Mouse (Mus musculus) layer of hippocampus, postnatal 14 days (tissue): ENCODE results near the gene Ercc6l2. TPM values are rescaled to one million over a fixed set of nuclear protein-coding genes. Genes with fewer than 3 reads are reported as not detected.
A peak's percentile ranks its signal among the peaks of the same experiment; 100 is the strongest.

Source experiments
- DNase-seq, 2 experiments: peaks; one replicate each; pipeline ENCODE4 v3.0.0; 2021 to 2022; ENCODE audit warnings: low spot score in 2 of 2, mixed read lengths in 1 of 2
- long read RNA-seq, 2 experiments: library from polyadenylated mRNA; stranded (forward); transcript quantifications; one replicate each; pipeline ENCODE4 v2.0.0; 2021
- total RNA-seq, 2 experiments: library from RNA; stranded (reverse); gene quantifications; 2 replicates each; pipeline ENCODE4 v1.2.3; 2021

Gene Ercc6l2
- 10 to 100 TPM; 17.1 to 17.5 TPM for total RNA-seq
- long read RNA-seq, experiment 1, partial matches to known transcripts: 0 of 5 reads
- long read RNA-seq, experiment 1, other reads (novel, unspliced or antisense): 5 of 5 reads
- long read RNA-seq, experiment 2, partial matches to known transcripts: 0 of 2 reads
- long read RNA-seq, experiment 2, other reads (novel, unspliced or antisense): 2 of 2 reads

DNA sequence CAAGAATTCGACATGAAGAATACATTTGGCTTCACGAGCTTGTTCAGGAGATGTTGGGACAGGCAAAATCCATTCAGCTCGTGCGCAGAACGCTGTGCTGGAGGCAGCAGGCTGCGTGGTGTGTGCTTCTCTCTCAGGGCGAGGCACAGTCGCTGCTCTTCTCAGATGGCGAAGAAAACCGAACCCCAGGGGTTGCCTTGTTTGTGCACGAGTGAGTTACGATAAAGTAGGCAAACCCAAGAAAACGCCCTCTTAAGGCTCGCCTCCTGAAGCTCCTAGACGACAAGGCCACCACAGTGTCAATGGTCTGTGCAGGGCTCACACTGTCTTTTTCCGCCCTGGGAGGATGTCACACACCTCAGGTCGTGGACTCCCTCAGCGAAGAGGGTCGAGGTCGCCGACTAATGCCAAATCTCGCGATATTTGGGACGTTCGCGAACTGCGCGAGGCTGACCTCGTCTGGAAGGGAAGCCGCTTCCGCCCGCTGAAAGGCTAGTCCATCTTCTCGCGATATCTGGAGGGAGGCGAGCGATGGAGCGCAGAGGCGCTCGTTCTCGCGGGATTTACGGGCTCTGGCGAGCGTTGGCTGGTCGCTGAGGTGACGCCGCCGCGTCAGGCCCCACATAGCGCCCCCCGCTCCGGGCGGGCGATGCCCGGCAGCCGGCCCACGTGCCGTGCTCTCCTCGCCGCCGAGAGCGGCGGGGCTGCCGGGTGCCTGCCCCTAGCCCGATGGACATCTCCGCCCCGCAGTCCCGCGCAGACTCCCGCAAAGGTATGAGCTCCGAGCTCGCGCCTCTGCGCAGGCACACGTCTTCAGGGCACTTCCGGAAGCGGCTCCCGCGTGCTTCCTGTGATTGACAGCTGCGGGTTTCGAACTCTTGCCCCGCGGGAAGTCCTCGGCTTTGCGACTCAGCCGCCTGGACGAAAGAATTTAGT is at the start of gene Ercc6l2:
TSS of gene Ercc6l2 (plus strand) at position 495 of the 936 bp plus-strand sequence.
- peak; percentile 98 to 99 for DNase-seq

DNA sequence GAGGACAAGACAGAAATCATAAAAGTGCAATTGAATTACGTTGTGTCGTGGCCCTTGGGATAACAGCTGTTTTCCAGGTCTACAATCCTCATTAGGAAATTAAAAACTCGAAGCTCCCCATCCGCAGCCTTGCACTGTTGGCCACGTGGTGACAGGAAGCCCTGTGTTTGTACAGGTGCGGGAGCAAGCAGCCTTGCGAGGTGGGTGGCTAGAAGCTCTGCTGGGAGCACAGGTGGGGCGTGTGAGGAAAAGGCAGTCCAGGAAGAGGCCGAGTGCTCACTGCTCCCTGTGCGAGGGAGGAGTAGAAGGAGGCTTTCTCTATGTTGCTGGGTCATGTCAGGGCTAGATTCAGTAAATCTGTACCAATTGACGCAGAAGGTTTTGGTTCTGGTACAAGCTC is 49.0 kb upstream of the Ercc6l2 start:
- no peak for DNase-seq

DNA sequence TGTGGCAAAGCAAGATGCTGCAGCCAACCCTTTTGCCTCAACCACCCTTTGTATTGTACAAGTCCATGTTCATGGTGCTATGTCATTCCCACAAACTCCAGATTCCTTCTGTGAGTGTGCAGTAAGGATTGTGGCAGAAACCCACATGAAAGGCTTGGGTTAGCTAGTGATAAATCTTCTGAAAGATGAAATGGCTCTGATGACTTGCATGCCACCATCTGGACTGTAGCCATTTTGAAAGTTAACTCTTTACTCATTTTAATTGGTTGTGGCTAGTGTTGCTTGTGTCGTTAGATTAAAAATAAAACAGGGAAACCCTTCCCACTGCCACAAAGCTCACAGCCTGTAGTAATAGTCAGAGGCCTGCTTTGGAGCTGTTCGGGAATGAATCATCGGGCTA is 44.0 kb upstream of the Ercc6l2 start:
- no peak for DNase-seq

DNA sequence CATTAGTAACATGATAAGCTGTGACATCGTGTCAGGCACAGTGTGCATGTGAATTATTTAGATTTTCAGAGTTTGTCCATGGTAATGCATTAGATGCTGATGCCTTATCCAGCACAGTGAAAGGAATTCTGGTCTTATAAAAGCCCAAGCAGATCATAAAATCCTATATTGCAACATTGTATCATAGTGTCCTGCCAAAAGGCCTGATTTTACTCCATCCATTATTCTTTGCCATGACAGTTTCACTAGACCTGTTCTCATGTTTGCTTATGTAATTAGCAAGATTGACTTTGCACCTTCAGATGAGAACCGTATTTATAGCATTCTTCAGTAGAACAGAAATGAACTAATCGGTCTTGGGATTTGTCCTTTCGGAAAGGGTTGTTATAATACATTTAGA is 36.1 kb upstream of the Ercc6l2 start:
- no peak for DNase-seq

DNA sequence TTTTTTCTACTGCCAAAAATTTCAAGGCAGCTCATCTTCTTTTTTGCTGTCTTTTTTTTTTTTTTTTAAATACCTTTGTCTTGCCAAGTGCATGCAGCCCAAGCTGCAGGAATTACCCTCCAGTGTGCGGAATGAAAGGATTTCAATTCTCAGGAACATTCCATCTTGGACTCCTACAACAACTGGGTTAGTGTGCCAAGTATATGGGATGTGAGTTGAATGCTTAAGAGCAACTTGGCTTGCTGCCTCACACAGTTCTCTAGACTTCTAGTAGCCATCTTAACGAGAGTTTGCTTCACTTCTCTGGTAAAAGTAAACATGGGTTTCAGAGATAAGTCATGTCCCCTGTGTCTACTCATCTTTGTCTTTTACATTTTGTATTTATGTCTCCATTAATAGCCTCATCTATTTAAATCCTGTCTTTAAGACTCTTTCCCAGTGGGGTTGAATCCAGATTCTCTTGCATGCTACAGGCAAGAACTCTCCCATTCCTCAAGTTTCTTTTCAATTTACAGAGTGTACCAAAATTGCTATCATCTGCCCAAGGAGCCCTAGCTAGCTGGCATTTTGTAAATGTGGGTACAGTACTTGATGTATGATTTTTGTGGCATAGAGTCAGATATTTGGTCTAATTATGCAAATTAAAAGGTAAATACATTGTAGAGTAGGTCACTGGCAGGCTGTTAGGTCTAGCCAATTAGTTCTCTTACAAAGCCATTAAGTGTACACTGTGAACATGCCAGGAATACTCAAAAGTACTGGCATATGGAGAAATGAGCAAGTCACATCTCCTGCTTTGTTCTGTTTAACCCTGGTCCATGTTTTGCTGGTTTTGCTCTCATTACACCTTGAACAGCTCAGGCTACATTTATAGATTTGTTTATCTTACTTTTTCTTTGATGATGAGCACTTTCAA is 35.4 kb upstream of the Ercc6l2 start:
- DNase-seq: peak; percentile 54 to 81

DNA sequence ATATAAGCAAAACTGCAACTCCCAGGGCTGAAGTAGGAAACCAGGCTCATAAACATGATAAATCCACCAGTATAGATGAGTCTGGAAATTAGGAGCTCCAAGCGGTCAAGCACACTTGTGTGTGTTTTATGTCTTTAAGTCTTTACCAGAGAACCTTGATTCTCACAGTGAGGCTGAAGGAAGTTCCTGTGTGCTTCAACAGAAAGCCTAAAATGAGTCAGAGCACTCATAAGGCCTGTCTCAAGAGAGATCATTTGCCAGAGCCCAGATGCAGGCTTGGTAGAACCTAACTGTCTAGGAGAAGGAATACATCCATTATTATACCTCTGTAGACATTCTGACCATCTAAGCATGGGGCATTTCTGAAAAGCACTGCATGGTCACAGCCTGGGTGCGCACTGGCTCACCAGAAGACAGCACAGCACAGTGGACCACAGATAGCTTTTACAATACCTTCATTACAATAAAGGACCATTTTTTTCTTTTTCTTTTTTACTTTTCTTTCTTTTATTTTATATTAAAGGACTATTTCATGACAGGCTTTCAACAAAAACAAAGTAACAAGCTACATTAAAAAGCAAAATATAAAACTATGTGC is 22.7 kb upstream of the Ercc6l2 start:
- no peak for DNase-seq

DNA sequence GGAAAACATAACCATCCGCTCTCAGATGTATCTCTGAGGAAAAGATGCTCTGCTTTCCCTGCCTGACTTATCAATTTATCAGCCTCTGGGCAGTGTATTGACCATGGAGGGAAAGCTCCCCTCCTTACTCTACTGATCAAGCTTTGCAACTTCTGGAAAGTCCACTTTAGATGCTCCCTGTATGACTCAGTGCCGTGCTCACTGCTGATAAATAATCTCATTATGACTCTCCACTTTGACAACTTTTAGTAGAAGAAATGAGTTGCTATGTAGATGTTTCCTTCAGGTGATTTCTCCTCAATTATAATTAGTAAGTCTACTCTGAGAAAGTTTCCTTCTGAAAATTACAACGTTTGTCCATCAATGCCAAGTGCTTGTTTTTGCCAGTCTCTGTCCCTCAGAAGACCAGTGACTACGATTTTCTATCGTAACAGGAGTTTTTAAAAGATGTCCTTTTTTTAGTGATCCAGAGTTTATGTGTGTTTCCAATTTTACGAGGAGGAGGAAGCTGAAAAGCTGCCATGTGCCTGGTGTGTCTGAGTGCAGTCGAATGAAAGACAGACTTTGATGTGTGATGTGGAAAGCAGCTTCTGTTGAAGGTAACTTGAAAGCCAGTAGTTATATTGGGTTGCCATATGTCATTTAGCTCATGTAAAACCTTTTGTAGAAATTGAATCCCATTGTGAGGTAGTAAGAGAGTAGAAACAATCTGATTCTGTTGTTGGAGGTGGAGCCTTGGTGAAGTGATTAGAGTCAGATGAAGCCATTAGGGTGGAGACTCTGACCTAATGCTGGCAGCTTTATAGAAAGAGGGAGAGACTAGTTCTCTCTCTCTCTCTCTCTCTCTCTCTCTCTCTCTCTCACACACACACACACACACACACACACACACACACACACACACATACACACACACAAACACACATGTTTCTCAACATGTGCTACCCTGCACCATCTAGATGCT is 21.4 kb upstream of the Ercc6l2 start:
- no peak for DNase-seq

DNA sequence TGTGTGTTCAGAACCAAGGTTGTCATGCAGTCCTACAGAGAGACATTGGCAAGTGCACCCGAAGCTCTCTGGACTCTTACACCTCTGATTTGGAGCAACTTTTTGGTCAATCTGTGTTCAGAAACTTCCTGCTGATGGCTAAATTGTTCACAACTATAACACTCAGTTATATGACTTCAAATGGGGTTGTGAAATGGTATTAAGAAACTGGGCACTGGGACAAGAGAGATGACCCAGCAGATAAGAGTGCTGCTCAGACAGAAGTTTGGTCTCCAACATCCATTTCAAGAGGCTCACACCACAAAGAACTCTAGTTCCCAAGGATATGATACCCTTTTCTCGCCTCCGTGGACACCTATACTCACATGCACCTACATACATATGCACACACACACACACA is 16.4 kb upstream of the Ercc6l2 start:
- DNase-seq: no peak

DNA sequence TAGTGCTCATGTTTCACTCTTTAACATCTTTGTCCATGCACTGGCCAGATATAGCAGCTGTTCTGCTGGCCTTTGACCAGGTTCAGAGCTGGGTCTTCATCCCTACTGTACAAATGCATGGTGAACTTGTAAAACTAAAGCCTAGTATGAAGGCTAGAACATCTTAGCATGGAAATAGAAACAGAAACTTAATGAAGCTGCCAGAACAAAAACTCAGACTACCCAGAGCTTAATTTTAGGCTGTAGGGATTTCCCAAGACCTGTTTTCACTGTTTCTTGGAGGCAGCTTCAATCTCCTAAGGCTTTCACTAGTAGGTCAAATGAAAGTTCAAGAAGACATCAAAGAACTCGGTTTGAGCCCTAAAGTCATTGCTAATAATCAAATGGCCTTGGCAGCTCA is 15.1 kb upstream of the Ercc6l2 start:
- DNase-seq: no peak

DNA sequence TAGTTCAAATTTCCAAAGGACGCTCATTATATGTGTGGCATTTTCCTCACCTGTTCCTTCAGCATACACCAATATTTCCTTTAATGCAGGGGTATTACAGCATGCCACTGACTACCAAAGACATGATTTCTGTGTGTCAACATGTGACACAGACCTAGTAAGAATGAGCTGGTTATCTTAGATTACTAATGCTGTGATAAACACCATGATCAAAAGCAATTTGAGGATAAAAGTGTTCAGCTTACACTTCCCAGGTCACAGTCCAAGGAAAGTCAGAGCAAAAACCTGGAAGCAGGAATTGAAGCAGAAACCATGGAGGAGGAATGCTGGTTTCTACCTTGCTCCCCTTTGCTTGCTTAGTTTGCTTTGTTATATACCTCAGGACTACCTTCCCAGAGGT is 13.8 kb upstream of the Ercc6l2 start:
- DNase-seq: no peak

DNA sequence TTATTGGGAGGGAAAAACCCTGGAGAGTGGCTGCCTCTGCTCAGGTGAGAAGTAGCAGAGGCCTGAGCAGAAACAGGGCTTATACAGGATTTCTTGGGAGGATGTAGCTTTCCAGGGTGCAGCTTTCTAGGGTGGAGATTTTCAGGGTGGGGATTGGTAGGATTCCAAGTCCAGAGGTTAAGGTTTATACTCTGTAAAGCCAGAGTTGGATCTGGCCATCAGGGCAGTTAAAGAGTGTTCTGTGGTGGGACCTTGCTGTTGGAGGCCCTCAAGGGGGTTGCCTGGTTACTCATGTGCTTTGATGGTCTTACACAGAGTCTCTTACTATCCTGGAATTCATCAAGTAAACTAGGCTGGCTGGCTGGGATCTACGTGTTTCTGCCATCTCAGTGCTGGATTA is 7.8 kb upstream of the Ercc6l2 start:
- DNase-seq: no peak

DNA sequence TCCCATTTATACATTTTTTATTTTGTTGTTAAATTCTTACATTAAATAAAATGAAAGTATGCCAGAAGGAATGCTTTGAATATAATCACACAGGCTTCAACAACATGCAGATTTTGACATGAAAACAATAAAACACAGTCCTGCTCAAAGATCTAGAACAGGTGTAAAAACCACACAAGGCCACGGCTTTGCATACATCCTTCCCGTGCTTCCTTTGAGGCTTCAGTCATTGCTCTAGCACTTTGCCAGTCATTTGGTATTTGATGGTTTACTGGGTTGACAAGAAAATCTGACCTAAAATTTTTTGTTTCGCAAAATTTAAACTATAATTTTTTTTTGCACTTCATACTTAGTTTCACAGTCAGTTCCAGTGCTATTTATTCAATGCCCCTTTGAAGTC is 7.1 kb upstream of the Ercc6l2 start:
- no peak for DNase-seq

DNA sequence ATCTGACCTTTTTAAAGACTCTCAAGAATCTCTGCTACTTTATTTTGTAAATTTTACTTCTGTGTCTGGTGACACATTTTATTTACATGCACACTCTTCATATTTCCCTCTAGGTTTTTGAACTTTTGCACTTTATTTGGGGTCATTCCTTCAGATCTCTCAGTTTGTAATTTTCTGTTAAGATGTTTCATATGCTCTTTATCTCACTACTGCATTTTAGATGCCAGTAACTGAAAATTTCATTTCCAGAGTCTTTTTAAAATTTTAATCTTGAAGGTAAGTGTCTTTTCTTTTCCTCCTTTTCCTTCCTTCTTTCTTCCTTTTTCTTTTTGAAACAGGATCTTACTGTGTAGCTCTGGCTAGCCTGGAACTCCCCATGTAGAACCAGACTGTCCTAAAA is 3.6 kb upstream of the Ercc6l2 start:
- DNase-seq: no peak

DNA sequence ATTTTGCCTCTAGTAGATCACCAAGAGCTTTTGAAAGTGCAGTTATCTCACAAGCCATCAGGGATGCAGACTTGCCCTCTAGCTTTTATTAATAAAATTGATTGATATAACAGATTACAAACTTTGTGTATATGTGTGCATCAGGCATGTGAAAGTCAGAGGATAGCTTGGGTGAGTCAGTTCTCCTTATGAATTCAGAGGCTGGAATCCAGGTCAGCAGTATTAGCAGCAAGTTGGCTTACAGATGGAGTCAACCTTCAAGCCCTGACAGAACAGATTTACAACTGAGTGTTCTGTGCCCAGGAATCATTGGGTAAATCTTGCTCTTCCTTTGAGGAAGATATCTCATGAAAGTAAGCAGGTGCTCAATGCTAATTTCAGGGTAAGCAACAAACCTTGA is 891 bp downstream of the Ercc6l2 start:
- DNase-seq: no peak

DNA sequence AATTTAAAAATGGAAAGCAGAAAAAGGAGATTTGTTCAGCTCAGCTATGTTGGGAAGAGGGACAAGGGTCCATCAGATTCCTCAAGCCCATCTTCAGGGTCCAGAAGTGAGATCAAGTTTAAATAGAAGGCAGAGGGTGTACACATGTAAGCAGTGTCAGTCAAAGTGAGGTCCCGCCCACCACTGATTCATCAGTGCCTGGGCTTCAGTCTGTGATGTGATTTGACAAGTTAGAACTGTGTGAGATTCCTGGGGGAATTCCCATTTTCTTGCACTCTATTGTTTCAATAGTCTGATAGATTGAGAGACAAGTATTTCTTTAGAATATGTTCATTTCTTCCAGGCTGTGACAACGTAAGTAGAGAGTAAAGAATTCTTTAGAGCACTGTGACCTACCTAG is 30.7 kb downstream of the Ercc6l2 start:
- DNase-seq: no peak

DNA sequence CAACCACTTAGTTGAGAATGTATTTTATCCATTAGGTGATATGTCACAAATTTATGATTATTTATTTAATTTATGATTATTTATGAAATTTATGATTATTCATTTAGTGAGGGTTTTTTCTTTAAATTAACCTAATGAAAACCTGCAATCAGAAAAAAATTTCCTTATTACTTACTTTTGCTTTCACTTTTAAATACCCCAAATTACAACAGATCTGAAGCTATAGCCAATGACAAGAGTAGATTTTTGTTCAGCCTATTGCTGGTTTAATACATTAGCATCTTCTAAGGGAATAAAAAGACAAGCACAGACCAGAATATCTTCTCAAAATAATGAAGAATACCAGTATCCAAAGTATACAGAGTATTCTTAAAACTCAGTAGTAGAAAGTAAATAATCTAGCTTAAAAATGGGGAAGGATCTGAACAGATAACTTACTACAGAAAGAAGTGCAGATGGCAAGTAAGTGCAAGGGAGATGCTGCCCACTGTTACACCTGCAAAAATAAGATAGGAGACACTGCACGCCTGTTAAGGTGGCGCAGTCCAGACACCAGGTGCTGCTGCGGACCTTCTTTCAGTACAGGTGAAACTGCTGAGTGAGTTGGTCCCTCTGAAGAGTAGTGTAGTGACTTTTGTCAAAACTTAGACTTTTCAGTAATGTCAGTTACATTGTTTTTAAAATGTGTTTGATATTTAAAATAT is 35.4 kb downstream of the Ercc6l2 start:
- no peak for DNase-seq

DNA sequence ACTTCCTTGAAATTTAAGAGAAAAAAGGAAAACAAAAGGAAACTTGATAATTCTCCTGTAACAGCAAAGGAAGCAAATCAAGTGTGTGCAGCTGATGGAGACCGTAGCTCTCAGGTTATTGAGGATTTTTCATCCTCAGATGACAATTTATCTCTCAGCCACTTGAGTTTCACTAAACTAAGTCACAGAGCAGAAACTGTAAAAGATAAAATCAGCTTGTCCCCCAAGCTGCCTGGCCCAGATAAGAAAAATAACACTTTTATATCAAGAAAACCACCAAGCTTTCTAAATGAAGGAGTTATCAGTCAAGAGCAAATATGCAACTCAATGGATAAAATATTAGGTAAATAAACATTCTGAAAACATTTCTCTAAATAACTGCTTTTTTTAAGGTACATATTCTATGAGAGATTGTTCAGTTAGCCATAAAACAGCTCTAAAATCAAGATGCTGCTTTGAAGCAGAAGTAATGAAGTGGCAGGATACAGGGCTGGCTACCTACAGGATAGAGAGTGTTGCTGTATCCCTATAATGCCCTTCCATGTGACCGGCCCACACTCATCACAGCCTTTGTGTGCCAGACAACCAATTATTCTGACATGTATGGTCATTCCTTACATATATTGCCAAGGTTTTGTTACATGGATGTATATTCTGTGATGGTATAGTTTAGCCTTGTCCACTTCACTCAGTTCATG is 57.7 kb downstream of the Ercc6l2 start:
- DNase-seq: no peak

DNA sequence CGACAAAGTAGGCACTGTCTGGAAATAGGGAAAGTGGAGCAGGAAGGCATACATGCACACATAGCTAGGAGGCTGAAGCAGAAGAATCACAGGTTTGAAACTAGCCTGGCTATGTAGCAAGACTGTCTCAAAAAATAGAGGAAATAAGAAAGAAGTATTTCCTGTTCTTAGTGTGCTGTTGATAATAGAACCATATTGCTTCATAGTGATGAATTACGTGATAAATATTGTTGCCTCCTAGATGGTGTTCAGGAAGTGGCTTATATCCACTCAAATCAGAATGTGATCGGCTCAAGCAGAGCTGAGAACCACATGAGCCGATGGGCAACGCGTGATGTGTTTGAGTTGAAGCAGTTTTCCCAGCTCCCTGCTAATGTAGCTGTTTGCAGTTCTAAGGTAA is 62.1 kb downstream of the Ercc6l2 start:
- no peak for DNase-seq
